Mouse (Mus musculus) neural tube, embryonic 12.5 days (tissue): ENCODE measurements at regions not wholly inside any gene's neighbourhood (a gene's known extent, or its start where the extent isn't known, plus 50 kb on each side); places are given as distances from the start of the nearest gene placed in this dataset.

Experiments
- ATAC-seq: fragments of 200-750 bp; cut with Nextera tagmentation; 2 replicates; pipeline ENCODE4 v1.8.0; 2017; ENCODE audit warnings: low read depth, mild to moderate bottlenecking, moderate TSS enrichment, moderate library complexity; ENCODE audit not compliant: low FRiP score
- H3K27ac ChIP-seq: fragments of 300-500 bp; sonication (generic); 2 replicates; pipeline ENCODE4 v1.5.1; 2016
- H3K27me3 ChIP-seq: fragments of 300-500 bp; sonication (generic); replicated peaks from 2 replicates; pipeline ENCODE4 v1.6.1; 2016; ENCODE audit warnings: mild to moderate bottlenecking
- H3K36me3 ChIP-seq: fragments of 300-500 bp; sonication (generic); 2 replicates; pipeline ENCODE4 v1.6.1; 2016; ENCODE audit warnings: mild to moderate bottlenecking
- H3K4me1 ChIP-seq: fragments of 300-500 bp; sonication (generic); 2 replicates; pipeline ENCODE4 v1.6.1; 2016
- H3K4me2 ChIP-seq: fragments of 300-500 bp; sonication (generic); replicated peaks from 2 replicates; pipeline ENCODE4 v1.6.1; 2016; ENCODE audit warnings: mild to moderate bottlenecking
- H3K4me3 ChIP-seq: fragments of 300-500 bp; sonication (generic); 2 replicates; pipeline ENCODE4 v1.5.1; 2016
- H3K9ac ChIP-seq: fragments of 300-500 bp; sonication (generic); 2 replicates; pipeline ENCODE4 v1.6.1; 2016; ENCODE audit warnings: mild to moderate bottlenecking
- H3K9me3 ChIP-seq: fragments of 300-500 bp; sonication (generic); 2 replicates; pipeline ENCODE4 v1.6.1; 2016; ENCODE audit warnings: mild to moderate bottlenecking
- WGBS: fragments of 180-500 bp; shearing (Covaris S2); methylation state at CpG from one replicate; pipeline ENCODE4 v1.1.7; 2016; 5-methylcytosine and 5-hydroxymethylcytosine counted together

- 59% methylated on average over 5 of the region's 5 CpGs for WGBS
- peak; percentile 61 for ATAC-seq
- no peaks in the 10 kb centered on the region for H3K4me1 ChIP-seq
- H3K4me2 ChIP-seq: no peak overlapping the region
- no peaks in the 10 kb centered on the region for H3K9me3 ChIP-seq
- H3K36me3 ChIP-seq: no peaks in the 10 kb centered on the region
- no peak overlapping the region for H3K4me3 ChIP-seq
- H3K27ac ChIP-seq: no peak overlapping the region
- no peak overlapping the region for H3K9ac ChIP-seq
- no peaks in the 10 kb centered on the region for H3K27me3 ChIP-seq
Observed at GRCm38 (mm10) chr10:100152821-100153220, 137.4 kb downstream of the Kitl start.

- no peak overlapping the region for H3K27ac ChIP-seq
- H3K4me2 ChIP-seq: no peak overlapping the region
- no peak overlapping the region for H3K9ac ChIP-seq
- no peak for ATAC-seq
- no peak overlapping the region for H3K4me3 ChIP-seq
- H3K9me3 ChIP-seq: no peaks in the 10 kb centered on the region
- no peaks in the 10 kb centered on the region for H3K36me3 ChIP-seq
- no peaks in the 10 kb centered on the region for H3K27me3 ChIP-seq
- 89% methylated on average over 3 of the region's 3 CpGs for WGBS
- no peaks in the 10 kb centered on the region for H3K4me1 ChIP-seq
Observed at GRCm38 (mm10) chr10:100153311-100153710, 137.9 kb downstream of the Kitl start.

- no peak overlapping the region for H3K4me3 ChIP-seq
- no peak overlapping the region for H3K4me2 ChIP-seq
- no peaks in the 10 kb centered on the region for H3K27me3 ChIP-seq
- 84% methylated on average over 2 of the region's 2 CpGs for WGBS
- no peak overlapping the region for H3K27ac ChIP-seq
- no peaks in the 10 kb centered on the region for H3K36me3 ChIP-seq
- H3K9ac ChIP-seq: no peak overlapping the region
- no peaks in the 10 kb centered on the region for H3K9me3 ChIP-seq
- no peak for ATAC-seq
- H3K4me1 ChIP-seq: no peaks in the 10 kb centered on the region
Observed at GRCm38 (mm10) chr10:100155566-100155965, 140.1 kb downstream of the Kitl start.

GRCm38 (mm10) chr10:100159843-100160531, 144.6 kb downstream of the Kitl start:
- Histone ChIP-seq H3K27me3 (no peaks in the 10 kb centered on the region), H3K4me3 (no peak overlapping the region), H3K9ac (no peak overlapping the region), H3K4me2 (no peak overlapping the region), H3K4me1 (no peaks in the 10 kb centered on the region), H3K9me3 (no peaks in the 10 kb centered on the region), H3K27ac (no peak overlapping the region), H3K36me3 (no peaks in the 10 kb centered on the region)
- no peak for ATAC-seq
- WGBS: 81% methylated on average over 14 of the region's 14 CpGs

- Histone ChIP-seq H3K9ac (no peak overlapping the region), H3K4me1 (no peaks in the 10 kb centered on the region), H3K4me2 (no peak overlapping the region), H3K27ac (no peak overlapping the region), H3K4me3 (no peak overlapping the region), H3K27me3 (no peaks in the 10 kb centered on the region), H3K9me3 (no peaks in the 10 kb centered on the region), H3K36me3 (no peaks in the 10 kb centered on the region)
- 89% methylated on average over 4 of the region's 4 CpGs for WGBS
- no peak for ATAC-seq
Observed at GRCm38 (mm10) chr10:100160532-100160852, 145.1 kb downstream of the Kitl start.

- H3K4me2 ChIP-seq: no peak overlapping the region
- no peak for ATAC-seq
- H3K27me3 ChIP-seq: no peaks in the 10 kb centered on the region
- H3K27ac ChIP-seq: no peak overlapping the region
- H3K4me3 ChIP-seq: no peak overlapping the region
- H3K9me3 ChIP-seq: no peaks in the 10 kb centered on the region
- H3K36me3 ChIP-seq: no peaks in the 10 kb centered on the region
- H3K9ac ChIP-seq: no peak overlapping the region
- no peaks in the 10 kb centered on the region for H3K4me1 ChIP-seq
- 76% methylated on average over 3 of the region's 3 CpGs for WGBS
Observed at GRCm38 (mm10) chr10:100161117-100161516, 145.7 kb downstream of the Kitl start.

GRCm38 (mm10) chr10:100164526-100164925, 149.1 kb downstream of the Kitl start:
- Histone ChIP-seq H3K36me3 (no peaks in the 10 kb centered on the region), H3K4me1 (no peaks in the 10 kb centered on the region), H3K9me3 (no peaks in the 10 kb centered on the region), H3K4me3 (no peak overlapping the region), H3K9ac (no peak overlapping the region), H3K27me3 (no peaks in the 10 kb centered on the region), H3K27ac (no peak overlapping the region), H3K4me2 (no peak overlapping the region)
- WGBS: 53% methylated on average over 1 of the region's 1 CpGs
- no peak for ATAC-seq

GRCm38 (mm10) chr10:100170836-100171235, 155.4 kb downstream of the Kitl start:
- no peak for ATAC-seq
- H3K4me3 ChIP-seq: no peak overlapping the region
- H3K9me3 ChIP-seq: no peaks in the 10 kb centered on the region
- no peaks in the 10 kb centered on the region for H3K27me3 ChIP-seq
- no peak overlapping the region for H3K9ac ChIP-seq
- no peak overlapping the region for H3K27ac ChIP-seq
- H3K4me1 ChIP-seq: no peaks in the 10 kb centered on the region
- no peaks in the 10 kb centered on the region for H3K36me3 ChIP-seq
- H3K4me2 ChIP-seq: no peak overlapping the region

- Histone ChIP-seq H3K27ac (no peak overlapping the region), H3K4me1 (peaks cover 2% of the 10 kb centered on the region; the same call in 1 of the 2 replicates), H3K9ac (no peak overlapping the region), H3K4me3 (no peak overlapping the region), H3K4me2 (no peak overlapping the region), H3K27me3 (no peaks in the 10 kb centered on the region), H3K9me3 (no peaks in the 10 kb centered on the region), H3K36me3 (no peaks in the 10 kb centered on the region)
- ATAC-seq: no peak
Observed at GRCm38 (mm10) chr10:100197673-100198072, 137.8 kb upstream of the Gm4301 start.

- 45% methylated on average over 8 of the region's 8 CpGs for WGBS
- no peaks in the 10 kb centered on the region for H3K36me3 ChIP-seq
- H3K9me3 ChIP-seq: no peaks in the 10 kb centered on the region
- H3K4me1 ChIP-seq: peaks cover 2% of the 10 kb centered on the region; the same call in 1 of the 2 replicates
- H3K27ac ChIP-seq: no peak overlapping the region
- H3K4me3 ChIP-seq: no peak overlapping the region
- H3K4me2 ChIP-seq: no peak overlapping the region
- no peak overlapping the region for H3K9ac ChIP-seq
- no peaks in the 10 kb centered on the region for H3K27me3 ChIP-seq
- ATAC-seq: no peak
Observed at GRCm38 (mm10) chr10:100199090-100199690, 136.3 kb upstream of the Gm4301 start.

- Histone ChIP-seq H3K36me3 (no peaks in the 10 kb centered on the region), H3K9ac (no peak overlapping the region), H3K27me3 (no peaks in the 10 kb centered on the region), H3K9me3 (no peaks in the 10 kb centered on the region), H3K27ac (no peak overlapping the region), H3K4me2 (peak overlapping the region; percentile 29; the same call in 1 of the 2 replicates), H3K4me1 (peaks cover 2% of the 10 kb centered on the region; the same call in 1 of the 2 replicates), H3K4me3 (no peak overlapping the region)
- no peak for ATAC-seq
- 4% methylated on average over 8 of the region's 8 CpGs for WGBS
Observed at GRCm38 (mm10) chr10:100200431-100200830, 135.0 kb upstream of the Gm4301 start.

GRCm38 (mm10) chr10:100206617-100207530, 128.6 kb upstream of the Gm4301 start:
- Histone ChIP-seq H3K4me1 (no peaks in the 10 kb centered on the region), H3K27me3 (no peaks in the 10 kb centered on the region), H3K9me3 (no peaks in the 10 kb centered on the region), H3K27ac (no peak overlapping the region), H3K4me3 (no peak overlapping the region), H3K4me2 (no peak overlapping the region), H3K36me3 (no peaks in the 10 kb centered on the region), H3K9ac (no peak overlapping the region)
- ATAC-seq: no peak
- 88% methylated on average over 10 of the region's 10 CpGs for WGBS
